Mouse (Mus musculus): ENCODE results near the gene Cks2. TPM values are rescaled to one million over a fixed set of nuclear protein-coding genes. Genes with fewer than 3 reads are reported as not detected.

Gene Cks2
- polyA plus RNA-seq, 1 experiment from 2014 or later = 298 TPM

GRCm38 (mm10) chr13:51645872-51646271, 840 bp downstream of the Cks2 start:
- ATAC-seq (ENCODE audit: low FRiP score) (no peak), DNase-seq (ENCODE audit: low spot score) (peak; percentile 43)
- Histone ChIP-seq H3K27ac (ENCODE audit: low read depth, low read length) (0 out of 2 replicates have a peak overlapping the region, but pooled peaks have one; percentile 54), H3K4me3 (ENCODE audit: low read depth, low read length) (peak overlapping the region; percentile 85), H3K9ac (ENCODE audit: low read depth, low read length) (peak overlapping the region; percentile 85), H3K4me2 (replicated peaks; ENCODE audit: low read depth, low read length) (peak overlapping the region; percentile 63), H3K9me3 (ENCODE audit: control insufficient read depth, low read length) (no peaks in the 10 kb centered on the region), H3K27me3 (ENCODE audit: control insufficient read depth, insufficient read depth, low read length) (no peaks in the 10 kb centered on the region), H3K4me1 (replicated peaks; ENCODE audit: control insufficient read depth, insufficient read depth, low read length) (no peaks in the 10 kb centered on the region; the same call in 1 of the 2 replicates), H3K36me3 (ENCODE audit: control insufficient read depth, insufficient read depth, low read length) (no peaks in the 10 kb centered on the region)
- 0% methylated on average over 7 of the region's 7 CpGs for WGBS

- Histone ChIP-seq H3K27ac (ENCODE audit: low read depth, low read length) (no peak overlapping the region), H3K4me1 (replicated peaks; ENCODE audit: control insufficient read depth, insufficient read depth, low read length) (peaks cover 2% of the 10 kb centered on the region; the same call in 1 of the 2 replicates), H3K9me3 (ENCODE audit: control insufficient read depth, low read length) (no peaks in the 10 kb centered on the region), H3K36me3 (ENCODE audit: control insufficient read depth, insufficient read depth, low read length) (0 out of 2 replicates have a peak, but pooled peaks cover 4% of the 10 kb centered on the region), H3K27me3 (ENCODE audit: control insufficient read depth, insufficient read depth, low read length) (no peaks in the 10 kb centered on the region), H3K4me3 (ENCODE audit: low read depth, low read length) (peak overlapping the region; percentile 85), H3K9ac (ENCODE audit: low read depth, low read length) (peak overlapping the region; percentile 38; the same call in 1 of the 2 replicates), H3K4me2 (replicated peaks; ENCODE audit: low read depth, low read length) (peak overlapping the region; percentile 63)
- DNase-seq (ENCODE audit: low spot score) (no peak), ATAC-seq (ENCODE audit: low FRiP score) (no peak)
- WGBS = 26% methylated on average over 3 of the region's 3 CpGs
Observed at GRCm38 (mm10) chr13:51646362-51647027, 1.5 kb downstream of the Cks2 start.

GRCm38 (mm10) chr13:51647770-51648169, 2.7 kb downstream of the Cks2 start:
- Histone ChIP-seq H3K27ac (ENCODE audit: low read depth, low read length) (no peak overlapping the region), H3K4me3 (ENCODE audit: low read depth, low read length) (peak overlapping the region; percentile 10; the same call in 1 of the 2 replicates), H3K27me3 (ENCODE audit: control insufficient read depth, insufficient read depth, low read length) (no peaks in the 10 kb centered on the region), H3K9me3 (ENCODE audit: control insufficient read depth, low read length) (no peaks in the 10 kb centered on the region), H3K4me2 (replicated peaks; ENCODE audit: low read depth, low read length) (0 out of 2 replicates have a peak overlapping the region, but pooled peaks have one; percentile 5), H3K4me1 (replicated peaks; ENCODE audit: control insufficient read depth, insufficient read depth, low read length) (peaks cover 2% of the 10 kb centered on the region; the same call in 1 of the 2 replicates), H3K9ac (ENCODE audit: low read depth, low read length) (no peak overlapping the region), H3K36me3 (ENCODE audit: control insufficient read depth, insufficient read depth, low read length) (0 out of 2 replicates have a peak, but pooled peaks cover 4% of the 10 kb centered on the region)
- no peak for DNase-seq (ENCODE audit: low spot score)
- WGBS = 97% methylated on average over 3 of the region's 3 CpGs
- ATAC-seq (ENCODE audit: low FRiP score) = no peak

- Histone ChIP-seq H3K4me2 (replicated peaks; ENCODE audit: low read depth, low read length) (no peak overlapping the region), H3K27me3 (ENCODE audit: control insufficient read depth, insufficient read depth, low read length) (no peaks in the 10 kb centered on the region), H3K36me3 (ENCODE audit: control insufficient read depth, insufficient read depth, low read length) (0 out of 2 replicates have a peak, but pooled peaks cover 4% of the 10 kb centered on the region), H3K27ac (ENCODE audit: low read depth, low read length) (no peak overlapping the region), H3K4me3 (ENCODE audit: low read depth, low read length) (no peak overlapping the region), H3K9ac (ENCODE audit: low read depth, low read length) (no peak overlapping the region), H3K9me3 (ENCODE audit: control insufficient read depth, low read length) (no peaks in the 10 kb centered on the region), H3K4me1 (replicated peaks; ENCODE audit: control insufficient read depth, insufficient read depth, low read length) (peaks cover 2% of the 10 kb centered on the region; the same call in 1 of the 2 replicates)
- 89% methylated on average over 4 of the region's 4 CpGs for WGBS
- DNase-seq (ENCODE audit: low spot score) (no peak), ATAC-seq (ENCODE audit: low FRiP score) (no peak)
Observed at GRCm38 (mm10) chr13:51648237-51648636, 3.2 kb downstream of the Cks2 start.

GRCm38 (mm10) chr13:51649740-51650139, 4.7 kb downstream of the Cks2 start:
- no peak for ATAC-seq (ENCODE audit: low FRiP score)
- H3K27ac ChIP-seq (ENCODE audit: low read depth, low read length) = no peak overlapping the region
- peaks cover 2% of the 10 kb centered on the region; the same call in 1 of the 2 replicates for H3K4me1 ChIP-seq (replicated peaks; ENCODE audit: control insufficient read depth, insufficient read depth, low read length)
- 69% methylated on average over 1 of the region's 1 CpGs for WGBS
- no peaks in the 10 kb centered on the region for H3K9me3 ChIP-seq (ENCODE audit: control insufficient read depth, low read length)
- no peak for DNase-seq (ENCODE audit: low spot score)
- no peaks in the 10 kb centered on the region for H3K27me3 ChIP-seq (ENCODE audit: control insufficient read depth, insufficient read depth, low read length)
- H3K36me3 ChIP-seq (ENCODE audit: control insufficient read depth, insufficient read depth, low read length) = 0 out of 2 replicates have a peak, but pooled peaks cover 4% of the 10 kb centered on the region
- H3K4me2 ChIP-seq (replicated peaks; ENCODE audit: low read depth, low read length) = no peak overlapping the region
- no peak overlapping the region for H3K9ac ChIP-seq (ENCODE audit: low read depth, low read length)
- H3K4me3 ChIP-seq (ENCODE audit: low read depth, low read length) = no peak overlapping the region

GRCm38 (mm10) chr13:51651408-51652064, 6.5 kb downstream of the Cks2 start, which contains the start of gene Secisbp2:
Gene Secisbp2 (plus strand): TSS chr13:51651697.
- Histone ChIP-seq H3K4me2 (replicated peaks; ENCODE audit: low read depth, low read length) (peak within 1 kb of the TSS; percentile 72), H3K4me1 (replicated peaks; ENCODE audit: control insufficient read depth, insufficient read depth, low read length) (peaks cover 2% of the 10 kb centered on the region; the same call in 1 of the 2 replicates), H3K27ac (ENCODE audit: low read depth, low read length) (peak within 1 kb of the TSS; percentile 80), H3K9me3 (ENCODE audit: control insufficient read depth, low read length) (no peaks in the 10 kb centered on the region), H3K4me3 (ENCODE audit: low read depth, low read length) (peak within 1 kb of the TSS; percentile 76), H3K9ac (ENCODE audit: low read depth, low read length) (peak within 1 kb of the TSS; percentile 69), H3K36me3 (ENCODE audit: control insufficient read depth, insufficient read depth, low read length) (0 out of 2 replicates have a peak, but pooled peaks cover 4% of the 10 kb centered on the region), H3K27me3 (ENCODE audit: control insufficient read depth, insufficient read depth, low read length) (no peaks in the 10 kb centered on the region)
- under 1% methylated on average over 62 of the region's 69 CpGs for WGBS
- ATAC-seq (ENCODE audit: low FRiP score) (peak; percentile 97), DNase-seq (ENCODE audit: low spot score) (peak; percentile 95)

GRCm38 (mm10) chr13:51653159-51653558, 8.1 kb downstream of the Cks2 start:
- Histone ChIP-seq H3K4me3 (ENCODE audit: low read depth, low read length) (no peak overlapping the region), H3K27me3 (ENCODE audit: control insufficient read depth, insufficient read depth, low read length) (no peaks in the 10 kb centered on the region), H3K9ac (ENCODE audit: low read depth, low read length) (no peak overlapping the region), H3K36me3 (ENCODE audit: control insufficient read depth, insufficient read depth, low read length) (peaks cover 7% of the 10 kb centered on the region), H3K9me3 (ENCODE audit: control insufficient read depth, low read length) (no peaks in the 10 kb centered on the region), H3K27ac (ENCODE audit: low read depth, low read length) (no peak overlapping the region), H3K4me1 (replicated peaks; ENCODE audit: control insufficient read depth, insufficient read depth, low read length) (0 out of 2 replicates have a peak, but pooled peaks cover 2% of the 10 kb centered on the region), H3K4me2 (replicated peaks; ENCODE audit: low read depth, low read length) (no peak overlapping the region)
- WGBS = 99% methylated on average over 6 of the region's 6 CpGs
- ATAC-seq (ENCODE audit: low FRiP score) (no peak), DNase-seq (ENCODE audit: low spot score) (no peak)

- Histone ChIP-seq H3K27me3 (ENCODE audit: control insufficient read depth, insufficient read depth, low read length) (no peaks in the 10 kb centered on the region), H3K9ac (ENCODE audit: low read depth, low read length) (no peak overlapping the region), H3K4me2 (replicated peaks; ENCODE audit: low read depth, low read length) (no peak overlapping the region), H3K27ac (ENCODE audit: low read depth, low read length) (no peak overlapping the region), H3K4me1 (replicated peaks; ENCODE audit: control insufficient read depth, insufficient read depth, low read length) (0 out of 2 replicates have a peak, but pooled peaks cover 2% of the 10 kb centered on the region), H3K4me3 (ENCODE audit: low read depth, low read length) (no peak overlapping the region), H3K9me3 (ENCODE audit: control insufficient read depth, low read length) (no peaks in the 10 kb centered on the region), H3K36me3 (ENCODE audit: control insufficient read depth, insufficient read depth, low read length) (peaks cover 10% of the 10 kb centered on the region)
- 91% methylated on average over 9 of the region's 9 CpGs for WGBS
- ATAC-seq (ENCODE audit: low FRiP score) = no peak
- DNase-seq (ENCODE audit: low spot score) = no peak
Observed at GRCm38 (mm10) chr13:51653961-51654360, 8.9 kb downstream of the Cks2 start.
